Mouse (Mus musculus) activated CD4-positive, CD25-positive, alpha-beta regulatory T cell, adult 9 weeks (primary cell): Measurements from ENCODE around the gene Ankrd27. TPM values are rescaled to one million over a fixed set of nuclear protein-coding genes. Genes with fewer than 3 reads are reported as not detected.

Experiments used
- polyA plus RNA-seq: library from polyadenylated mRNA; unstranded; fragments of 100-300 nt; shearing (Covaris generic); gene quantifications from one replicate; pipeline ENCODE4 v1.2.1, GENCODE M21; 2017

The Ankrd27 gene
- 73.5 TPM for polyA plus RNA-seq

DNA sequence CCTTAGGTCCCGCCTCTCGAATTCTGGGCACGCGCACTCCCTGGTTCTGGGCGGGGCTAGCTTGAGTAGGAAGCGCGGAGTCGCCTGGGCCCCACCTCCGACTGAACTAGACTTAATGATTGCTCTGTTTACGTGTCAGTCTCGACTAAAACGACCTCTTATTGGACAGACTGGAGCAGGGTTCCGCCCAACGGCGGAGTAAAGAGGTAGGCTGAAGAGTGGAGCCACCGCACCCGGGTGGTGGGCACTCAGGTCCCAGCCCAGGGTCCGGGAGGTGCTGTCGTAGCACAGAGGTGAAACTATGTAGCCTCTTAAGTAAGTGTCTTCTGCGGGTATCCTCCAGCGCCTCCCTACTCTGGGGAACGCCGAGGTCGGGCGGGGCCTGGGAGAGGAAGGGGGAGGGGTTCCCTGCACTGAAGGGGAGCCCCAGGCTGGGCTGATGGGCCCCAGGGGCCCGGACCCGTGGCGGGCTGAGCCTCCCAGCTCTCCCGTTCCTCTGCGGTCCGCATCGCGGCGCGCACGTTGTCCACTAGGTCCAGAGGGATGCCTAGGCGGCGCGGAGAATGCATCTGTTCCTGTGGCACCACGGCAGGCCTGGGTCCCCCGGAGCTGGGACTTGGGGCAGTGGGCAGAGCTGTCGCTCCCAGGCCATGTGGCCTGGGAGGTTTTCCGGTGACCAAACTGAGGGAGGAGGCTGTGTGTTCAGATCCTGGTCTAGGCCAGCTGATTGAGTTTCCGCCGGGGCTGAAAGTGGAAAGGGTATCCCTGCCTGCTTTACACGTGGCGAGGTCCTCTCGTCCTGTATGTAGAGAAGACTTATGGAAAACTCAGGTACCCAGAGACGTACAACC, at the start of gene Ankrd27:
Gene Ankrd27 (plus strand): TSS at position 190 of the 851 bp plus-strand sequence.

DNA sequence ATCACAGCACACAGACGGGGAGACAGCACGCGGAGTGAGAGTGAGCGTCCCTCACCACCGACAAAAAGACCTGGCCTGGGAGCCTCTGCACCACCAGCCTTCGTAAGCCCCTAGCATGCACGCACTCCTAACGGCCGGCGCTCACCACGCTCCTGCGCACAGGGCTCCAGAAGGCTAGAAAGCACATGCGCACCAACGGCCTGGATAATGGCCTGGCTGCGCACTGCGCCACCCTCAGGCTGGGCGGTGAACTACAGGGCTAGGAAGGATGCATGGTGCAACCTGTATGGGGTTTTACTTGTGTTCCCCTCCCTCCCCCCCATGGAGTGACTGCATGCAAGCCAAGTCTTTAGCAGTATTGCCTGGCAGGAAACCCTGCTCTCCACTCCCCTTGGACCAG, 48.5 kb upstream of the Ankrd27 start, which contains the start of gene Tdrd12:
Gene Tdrd12 (minus strand): TSS at position 184 of the 400 bp plus-strand sequence.

DNA sequence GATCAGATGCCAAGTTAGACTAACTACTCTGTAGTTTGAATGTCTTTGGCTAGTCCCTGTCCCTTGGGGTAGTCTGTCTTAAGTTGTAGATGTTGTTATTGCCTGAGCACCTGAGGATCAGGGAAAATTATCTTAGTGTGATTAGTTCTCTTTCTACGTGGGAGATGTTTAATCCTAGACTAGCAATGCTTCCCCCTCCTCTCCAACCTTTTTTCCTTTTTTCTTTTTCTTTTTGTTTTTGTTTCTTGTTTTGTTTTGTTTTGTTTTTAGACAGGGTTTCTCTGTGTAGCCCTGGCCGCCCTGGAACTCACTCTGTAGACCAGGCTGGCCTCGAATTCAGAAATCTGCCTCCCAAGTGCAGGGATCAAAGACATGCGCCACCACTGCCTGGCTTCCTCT, 29.8 kb upstream of the Ankrd27 start, which contains the start of gene Nudt19:
Gene Nudt19 (minus strand): TSS at position 100 of the 399 bp plus-strand sequence.

GRCm38 (mm10) chr7:35585191-35586054, 621 bp upstream of the Ankrd27 start, which contains the start of gene Rgs9bp:
Rgs9bp (minus strand) TSS chr7:35585582.

GRCm38 (mm10) chr7:35647101-35647698, 61.2 kb downstream of the Ankrd27 start, which contains the start of gene Pdcd5:
Pdcd5 (minus strand) TSS chr7:35647521.

Other genes starting within 250 kb of the Ankrd27 start
- gene Faap24, start 189.4 kb upstream of the Ankrd27 start, polyA plus RNA-seq: 32.4 TPM
- 15.5 TPM for gene Cep89, start 189.2 kb upstream of the Ankrd27 start, polyA plus RNA-seq
- not detected for gene Slc7a9, start 137.4 kb upstream of the Ankrd27 start, polyA plus RNA-seq
- not detected for gene Tdrd12, start 48.5 kb upstream of the Ankrd27 start, polyA plus RNA-seq
- gene Nudt19, start 29.9 kb upstream of the Ankrd27 start, polyA plus RNA-seq: 56.6 TPM
- not detected for gene Rgs9bp, start 662 bp upstream of the Ankrd27 start, polyA plus RNA-seq
- gene Pdcd5, start 61.3 kb downstream of the Ankrd27 start, polyA plus RNA-seq: 80.6 TPM
- 59.2 TPM for gene Dpy19l3, start 168.2 kb downstream of the Ankrd27 start, polyA plus RNA-seq
- 23.6 TPM for gene Zfp507, start 216.8 kb downstream of the Ankrd27 start, polyA plus RNA-seq